ENCODE assay signal across 8 mouse cellular contexts in genomic region chr8:22410688-22411281, GRCm38 (mm10). TPM values are rescaled to one million over a fixed set of nuclear protein-coding genes. Genes with fewer than 3 reads are reported as not detected.
DNase-seq lines count a peak whose midpoint lies in the region; ATAC-seq lines count a peak whose summit lies in the region.

No protein-coding gene starts in this region.

- H3K27ac ChIP-seq in heart, embryonic 14.5 days (replicated peaks in 1 of 2; ENCODE audit: control insufficient read depth in 1 of 2, insufficient read depth in 1 of 2, low read depth in 2 of 2, low read length in 2 of 2) = peak overlapping the region in 1 of 2 experiments; percentile 55; a peak in 2 of 4 replicates
- peak overlapping the region; percentile 85 for H3K27ac ChIP-seq in hindbrain, embryonic 13.5 days
- H3K27ac ChIP-seq in midbrain, embryonic 11.5 days (ENCODE audit: low read depth, low read length) = peak overlapping the region; percentile 14

- no peak for DNase-seq in heart, postnatal 4 days
- DNase-seq in MN1 (ENCODE audit: low spot score) = peak; percentile 14
- DNase-seq in midbrain, embryonic 11.5 days (ENCODE audit: low spot score, missing footprints) = no peak
- no peak for DNase-seq in thymus, postnatal 14 days
- no peak for DNase-seq in cerebellum, adult 9-11 months

- H3K4me3 ChIP-seq in heart, embryonic 14.5 days (ENCODE audit: control insufficient read depth in 1 of 2, insufficient read depth in 1 of 2, low read depth in 1 of 2, low read length in 2 of 2) = peak overlapping the region; percentile 64 to 95
- H3K4me3 ChIP-seq in hindbrain, embryonic 13.5 days = peak overlapping the region; percentile 71
- peak overlapping the region; percentile 81 for H3K4me3 ChIP-seq in midbrain, embryonic 11.5 days (ENCODE audit: low read depth, low read length)

- H3K36me3 ChIP-seq in heart, embryonic 14.5 days (ENCODE audit: control insufficient read depth, insufficient read depth, low read length) = peaks cover 12% of the 10 kb centered on the region
- H3K36me3 ChIP-seq in hindbrain, embryonic 13.5 days = peaks cover 5% of the 10 kb centered on the region
- no peaks in the 10 kb centered on the region for H3K36me3 ChIP-seq in midbrain, embryonic 11.5 days (ENCODE audit: control insufficient read depth, insufficient read depth, low read length)

- ATAC-seq in heart, embryonic 14.5 days (ENCODE audit: insufficient number of reproducible peaks, insufficient read depth, low FRiP score, low read depth) = no peak
- peak; percentile 65 for ATAC-seq in hindbrain, embryonic 13.5 days (ENCODE audit: low FRiP score)
- no peak for ATAC-seq in midbrain, embryonic 11.5 days (ENCODE audit: low FRiP score)
- no peak for ATAC-seq in activated CD4-positive, CD25-positive, alpha-beta regulatory T cell, adult 4 months

- peak overlapping the region; percentile 88 for H3K4me2 ChIP-seq in heart, embryonic 14.5 days (ENCODE audit: low read length)
- peak overlapping the region; percentile 85 for H3K4me2 ChIP-seq in hindbrain, embryonic 13.5 days
- peak overlapping the region; percentile 85 for H3K4me2 ChIP-seq in midbrain, embryonic 11.5 days

- WGBS in heart, embryonic 14.5 days = 15% methylated on average over 16 of the region's 16 CpGs
- WGBS in hindbrain, embryonic 13.5 days = 16% methylated on average over 16 of the region's 16 CpGs
- 19% methylated on average over 16 of the region's 16 CpGs for WGBS in midbrain, embryonic 11.5 days

- peaks cover 0 to 13% of the 10 kb centered on the region in 2 experiments; a peak in 2 of 4 replicates for H3K4me1 ChIP-seq in heart, embryonic 14.5 days (ENCODE audit: control insufficient read depth in 2 of 2, insufficient read depth in 2 of 2, low read length in 2 of 2)
- H3K4me1 ChIP-seq in hindbrain, embryonic 13.5 days (replicated peaks) = peaks cover 23% of the 10 kb centered on the region
- H3K4me1 ChIP-seq in midbrain, embryonic 11.5 days (ENCODE audit: control insufficient read depth, insufficient read depth, low read length) = peaks cover 10% of the 10 kb centered on the region

- H3K9ac ChIP-seq in heart, embryonic 14.5 days (ENCODE audit: low read length) = peak overlapping the region; percentile 83
- H3K9ac ChIP-seq in hindbrain, embryonic 13.5 days = peak overlapping the region; percentile 89
- peak overlapping the region; percentile 93 for H3K9ac ChIP-seq in midbrain, embryonic 11.5 days (ENCODE audit: low read length)

- H3K9me3 ChIP-seq in heart, embryonic 14.5 days (ENCODE audit: control insufficient read depth, low read length) = no peaks in the 10 kb centered on the region
- no peaks in the 10 kb centered on the region for H3K9me3 ChIP-seq in hindbrain, embryonic 13.5 days
- no peaks in the 10 kb centered on the region for H3K9me3 ChIP-seq in midbrain, embryonic 11.5 days (ENCODE audit: control insufficient read depth, low read length)

- H3K27me3 ChIP-seq in heart, embryonic 14.5 days (ENCODE audit: control insufficient read depth, insufficient read depth, low read length) = no peaks in the 10 kb centered on the region
- H3K27me3 ChIP-seq in hindbrain, embryonic 13.5 days = 0 out of 2 replicates have a peak, but pooled peaks cover 5% of the 10 kb centered on the region
- H3K27me3 ChIP-seq in midbrain, embryonic 11.5 days (ENCODE audit: control insufficient read depth, insufficient read depth, low read length) = no peaks in the 10 kb centered on the region

RNA-seq across cellular contexts. Expression of gene Mrps31, which starts 0.4 kb away (rescaled TPM):
- polyA plus RNA-seq in heart, embryonic 14.5 days (2014; fragmentation: Nextera tagmentation; extraction: Ambion mirVana) = 51.8 and 52.2 TPM in 2 replicates
- 10 to 100 TPM; 49.4 to 52.1 TPM for total RNA-seq in heart, postnatal 4 days (2021)
- polyA plus RNA-seq in hindbrain, embryonic 13.5 days (2015; fragmentation: Nextera tagmentation; extraction: Ambion mirVana) = 33.8 and 34.2 TPM in 2 replicates
- polyA plus RNA-seq in midbrain, embryonic 11.5 days (2014; fragmentation: Nextera tagmentation; extraction: Ambion mirVana) = 45.3 and 47.0 TPM in 2 replicates
- polyA plus RNA-seq in activated CD4-positive, CD25-positive, alpha-beta regulatory T cell, adult 4 months (2017; shearing (Covaris generic)) = 10 to 100 TPM; 21.4 to 22.8 TPM

RNA-seq across cellular contexts. Expression of gene Slc25a15, which starts 12.4 kb away (rescaled TPM):
- polyA plus RNA-seq in heart, embryonic 14.5 days (2014; fragmentation: Nextera tagmentation; extraction: Ambion mirVana) = 9.2 and 10.3 TPM in 2 replicates
- 10 to 100 TPM; 13.2 to 13.6 TPM for total RNA-seq in heart, postnatal 4 days (2021)
- 8.8 TPM in 2 replicates for polyA plus RNA-seq in hindbrain, embryonic 13.5 days (2015; fragmentation: Nextera tagmentation; extraction: Ambion mirVana)
- polyA plus RNA-seq in midbrain, embryonic 11.5 days (2014; fragmentation: Nextera tagmentation; extraction: Ambion mirVana) = 14.6 and 16.4 TPM in 2 replicates
- polyA plus RNA-seq in activated CD4-positive, CD25-positive, alpha-beta regulatory T cell, adult 4 months (2017; shearing (Covaris generic)) = 1 to 10 TPM; 2.9 to 3.8 TPM
